28 mouse cellular contexts compared by ENCODE assay signal in genomic region chr9:114778877-114779276, GRCm38 (mm10). TPM values are rescaled to one million over a fixed set of nuclear protein-coding genes. Genes with fewer than 3 reads are reported as not detected.
A peak's percentile ranks its signal among the peaks of the same experiment; 100 is the strongest.
DNase-seq lines count a peak whose midpoint lies in the region; ATAC-seq and TF ChIP-seq lines count a peak whose summit lies in the region.
"Had no signal": no experiment of that assay in that cellular context is flagged by ENCODE, and none has a peak within 500 bp of the region (broad histone marks: within the 10 kb centered on the region; RNA-seq: fewer than 3 reads in every experiment).

No protein-coding gene starts in this region.

- H3K27ac ChIP-seq in thymus, adult 2 months (ENCODE audit: control insufficient read depth, insufficient read depth, low read length): peak overlapping the region; percentile 88
- peak overlapping the region; percentile 16; the same call in 1 of the 2 replicates for H3K27ac ChIP-seq in liver, embryonic 12.5 days
- no peak overlapping the region for H3K27ac ChIP-seq in forebrain, embryonic 10.5 days
- H3K27ac ChIP-seq: embryonic facial prominence, embryonic 12.5 days; forebrain, embryonic 12.5 days; heart, adult 2 months; hindbrain, embryonic 14.5 days; limb, embryonic 12.5 days; liver, embryonic 14.5 days; neural tube, embryonic 13.5 days; stomach, embryonic 15.5 days had no signal

- peaks cover 14% of the 10 kb centered on the region for H3K9me3 ChIP-seq in G1E (replicated peaks)
- no peaks in the 10 kb centered on the region for H3K9me3 ChIP-seq in liver, embryonic 12.5 days (replicated peaks)
- H3K9me3 ChIP-seq in forebrain, embryonic 10.5 days: no peaks in the 10 kb centered on the region
- H3K9me3 ChIP-seq: embryonic facial prominence, embryonic 12.5 days; forebrain, embryonic 12.5 days; limb, embryonic 12.5 days; neural tube, embryonic 13.5 days; stomach, embryonic 15.5 days had no signal

- H3K4me1 ChIP-seq in thymus, adult 2 months (replicated peaks; ENCODE audit: control insufficient read depth, insufficient read depth, low read length): peaks cover 59% of the 10 kb centered on the region
- H3K4me1 ChIP-seq in G1E (ENCODE audit: insufficient read depth, low read depth, low read length): peaks cover 60% of the 10 kb centered on the region
- H3K4me1 ChIP-seq in liver, embryonic 12.5 days: peaks cover 66% of the 10 kb centered on the region
- peaks cover 47% of the 10 kb centered on the region for H3K4me1 ChIP-seq in forebrain, embryonic 10.5 days

- WGBS in thymus, adult 2 months: 44% methylated on average over 7 of the region's 7 CpGs
- 68% methylated on average over 7 of the region's 7 CpGs for WGBS in liver, embryonic 12.5 days (ENCODE audit: insufficient replicate concordance)
- 95% methylated on average over 7 of the region's 7 CpGs for WGBS in forebrain, embryonic 10.5 days

- no peak for ATAC-seq in G1E (ENCODE audit: extremely low read depth, insufficient number of reproducible peaks, low FRiP score, poor library complexity, severe bottlenecking)
- no peak for ATAC-seq in liver, embryonic 12.5 days
- ATAC-seq: activated CD4-positive, CD25-positive, alpha-beta regulatory T cell, adult 4 months; lung, postnatal 0 days; midbrain, embryonic 16.5 days; Patski had no signal

- no peaks in the 10 kb centered on the region for H3K27me3 ChIP-seq in thymus, adult 2 months (ENCODE audit: control insufficient read depth, insufficient read depth, low read length)
- H3K27me3 ChIP-seq in G1E (ENCODE audit: insufficient read depth, low read length): no peaks in the 10 kb centered on the region
- peaks cover 35% of the 10 kb centered on the region for H3K27me3 ChIP-seq in liver, embryonic 12.5 days (replicated peaks)
- H3K27me3 ChIP-seq in forebrain, embryonic 10.5 days (ENCODE audit: poor library complexity, severe bottlenecking): no peaks in the 10 kb centered on the region
- H3K27me3 ChIP-seq: embryonic facial prominence, embryonic 12.5 days; limb, embryonic 12.5 days; Patski; stomach, embryonic 15.5 days had no signal

- TF ChIP-seq CTCF in thymus, adult 2 months (IDR thresholded peaks at IDR 0.05; ENCODE audit: borderline replicate concordance, control insufficient read depth, extremely low read depth, insufficient read depth, low read length, poor library complexity): no peak
- no peak for TF ChIP-seq CTCF in G1E (IDR thresholded peaks at IDR 0.05; ENCODE audit: low read depth, low read length)

- H3K4me3 ChIP-seq in thymus, adult 2 months (ENCODE audit: control insufficient read depth, insufficient read depth, low read length): no peak overlapping the region
- peak overlapping the region; percentile 76; the same call in 1 of the 2 replicates for H3K4me3 ChIP-seq in G1E (ENCODE audit: low read depth, low read length)
- H3K4me3 ChIP-seq in liver, embryonic 12.5 days: no peak overlapping the region
- no peak overlapping the region for H3K4me3 ChIP-seq in forebrain, embryonic 10.5 days
- H3K4me3 ChIP-seq: embryonic facial prominence, embryonic 12.5 days; forebrain, embryonic 12.5 days; heart, adult 2 months; limb, embryonic 12.5 days; myocyte; neural tube, embryonic 13.5 days; stomach, embryonic 15.5 days had no signal

- H3K36me3 ChIP-seq in thymus, adult 2 months (ENCODE audit: control insufficient read depth, insufficient read depth, low read length): no peaks in the 10 kb centered on the region
- H3K36me3 ChIP-seq in G1E (replicated peaks): peaks cover 55% of the 10 kb centered on the region
- peaks cover 4% of the 10 kb centered on the region; the same call in 1 of the 2 replicates for H3K36me3 ChIP-seq in liver, embryonic 12.5 days
- peaks cover 2% of the 10 kb centered on the region for H3K36me3 ChIP-seq in forebrain, embryonic 10.5 days (replicated peaks)
- H3K36me3 ChIP-seq: embryonic facial prominence, embryonic 12.5 days; forebrain, embryonic 12.5 days; limb, embryonic 12.5 days; neural tube, embryonic 13.5 days; stomach, embryonic 15.5 days had no signal

- peak overlapping the region; percentile 87; the same call in 1 of the 2 replicates for H3K4me2 ChIP-seq in liver, embryonic 12.5 days
- H3K4me2 ChIP-seq: embryonic facial prominence, embryonic 12.5 days; forebrain, embryonic 12.5 days; hindbrain, embryonic 14.5 days; neural tube, embryonic 13.5 days had no signal

- H3K9ac ChIP-seq in liver, embryonic 12.5 days: no peak overlapping the region
- H3K9ac ChIP-seq: embryonic facial prominence, embryonic 12.5 days; forebrain, embryonic 12.5 days; hindbrain, embryonic 14.5 days; limb, embryonic 12.5 days; liver, embryonic 14.5 days; neural tube, embryonic 13.5 days; stomach, embryonic 15.5 days had no signal

- no peak for TF ChIP-seq POLR2A in thymus, adult 2 months (IDR thresholded peaks at IDR 0.05; ENCODE audit: control insufficient read depth, extremely low read depth, insufficient read depth, low read length, poor library complexity)

- no peak for DNase-seq in thymus, adult 2 months
- no peak for DNase-seq in thymus, postnatal 10 days (ENCODE audit: low spot score in 2 of 2)
- DNase-seq in G1E (ENCODE audit: low spot score): no peak
- DNase-seq in lung, postnatal 14 days: no peak
- no peak for DNase-seq in forebrain, embryonic 10.5 days (ENCODE audit: extremely low spot score, low spot score)
- DNase-seq in lung, postnatal 4 days: no peak
- DNase-seq: adrenal gland, adult 8-10 months; cerebellum, adult 18-20 months; cerebellum, postnatal 25 days; gastrocnemius, postnatal 36 days; heart, adult 2 months; heart, postnatal 36 days; kidney, adult 8-10 months; kidney, postnatal 10 days; right cerebral cortex, adult 18-20 months had no signal

RNA-seq across cellular contexts. Expression of gene Cmtm7, which starts 2.8 kb away (rescaled TPM):
- 781 and 799 TPM in 2 replicates for polyA plus RNA-seq in thymus, adult 2 months (2012; rRNA removed)
- total RNA-seq in G1E (2014; fragmentation: Nextera tagmentation) (68.7 and 76.1 TPM in 2 replicates), G1E (2017) (233 and 329 TPM in 2 replicates)
- 196 and 229 TPM in 2 replicates for polyA plus RNA-seq in G1E (2012)
- 69.9 and 70.4 TPM in 2 replicates for polyA plus RNA-seq in liver, embryonic 12.5 days (2016; fragmentation: Nextera tagmentation; extraction: Ambion mirVana)
- polyA plus RNA-seq in forebrain, embryonic 10.5 days (2016; fragmentation: Nextera tagmentation; extraction: Ambion mirVana): 76.9 and 78.7 TPM in 2 replicates

RNA-seq across cellular contexts. Expression of gene Cmtm6, which starts 48.0 kb away (rescaled TPM):
- 72.4 and 76.2 TPM in 2 replicates for polyA plus RNA-seq in thymus, adult 2 months (2012; rRNA removed)
- total RNA-seq in G1E (2014; fragmentation: Nextera tagmentation) (20.9 and 23.9 TPM in 2 replicates), G1E (2017) (41.4 and 42.5 TPM in 2 replicates)
- polyA plus RNA-seq in G1E (2012): 7.5 and 8.7 TPM in 2 replicates
- polyA plus RNA-seq in liver, embryonic 12.5 days (2016; fragmentation: Nextera tagmentation; extraction: Ambion mirVana): 26.0 and 29.1 TPM in 2 replicates
- 29.1 and 29.9 TPM in 2 replicates for polyA plus RNA-seq in forebrain, embryonic 10.5 days (2016; fragmentation: Nextera tagmentation; extraction: Ambion mirVana)
